Mouse (Mus musculus) olfactory bulb, adult 2 months (tissue): Measurements from ENCODE around the gene Hist1h2ah.

Experiments
- CTCF ChIP-seq: fragments of 200-500 bp; IDR thresholded peaks from 2 replicates; pipeline ENCODE4 v1.5.1; 2012; ENCODE audit warnings: low read depth, mild to moderate bottlenecking, low read length, moderate library complexity; ENCODE audit not compliant: insufficient read depth
- POLR2A ChIP-seq: fragments of 200-500 bp; IDR thresholded peaks from 2 replicates; pipeline ENCODE4 v1.6.1; 2012; ENCODE audit warnings: mild to moderate bottlenecking, low read depth, low read length, moderate library complexity; ENCODE audit not compliant: insufficient read depth

DNA sequence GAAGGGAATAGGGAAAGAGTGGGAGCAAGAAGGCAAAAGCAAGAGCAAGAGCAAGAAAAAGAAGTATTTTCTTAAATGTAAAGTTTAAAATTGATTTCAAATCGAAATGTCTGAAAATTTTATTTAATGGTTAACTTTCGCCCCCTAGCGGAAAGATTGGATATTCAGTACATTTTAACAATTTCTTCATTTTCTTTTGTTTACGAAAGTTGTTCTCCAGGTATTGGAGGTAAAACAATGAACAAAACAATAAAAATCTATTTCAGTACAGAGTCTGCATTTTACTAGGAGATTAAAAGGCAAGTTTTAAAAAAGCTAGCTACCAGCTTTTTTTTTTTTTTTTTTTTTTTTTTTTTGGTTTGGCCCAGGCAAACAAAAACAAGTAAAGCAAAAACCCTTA is 4.9 kb downstream of the Hist1h2ah start:
- TF ChIP-seq POLR2A (no peak), CTCF (no peak)
